Mouse (Mus musculus) kidney, postnatal 25 days (tissue): ENCODE data around the gene Gm20830.
"Not testable (repeated sequence)": the region's sequence is repeated elsewhere in the genome, so short reads cannot be mapped to it uniquely, and the experiment has no call there.

ENCODE experiments used
- DNase-seq, 2 experiments: peaks; one replicate each; pipeline ENCODE4 v3.0.0; 2021; ENCODE audit warnings: mixed read lengths in 2 of 2

The Gm20830 gene

DNA sequence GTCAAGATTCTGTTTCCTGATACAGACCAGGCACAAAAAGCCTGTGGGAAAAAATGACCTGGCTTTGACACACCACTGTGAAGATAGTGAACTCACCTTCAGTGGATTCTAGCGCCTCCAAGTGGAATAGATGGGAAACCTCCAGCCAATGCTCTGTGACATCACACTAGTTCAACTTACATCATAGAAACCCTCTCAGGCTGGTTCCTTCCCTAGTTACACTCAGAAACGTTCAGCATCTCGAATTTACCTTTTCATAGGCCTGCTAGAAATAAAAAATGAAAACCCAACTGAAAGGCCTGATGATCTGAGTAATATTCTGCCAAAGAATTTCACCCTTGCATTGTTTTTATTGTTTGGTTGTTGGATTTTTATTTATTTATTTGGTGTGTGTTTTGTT, at the start of gene Gm20830:
TSS of gene Gm20830 (minus strand) at position 101 of the 400 bp plus-strand sequence.
- not testable (repeated sequence) for DNase-seq
